Mouse (Mus musculus): Measurements from ENCODE around the gene Coq8a.
A peak's percentile ranks its signal among the peaks of the same experiment; 100 is the strongest.

Coq8a gene

DNA sequence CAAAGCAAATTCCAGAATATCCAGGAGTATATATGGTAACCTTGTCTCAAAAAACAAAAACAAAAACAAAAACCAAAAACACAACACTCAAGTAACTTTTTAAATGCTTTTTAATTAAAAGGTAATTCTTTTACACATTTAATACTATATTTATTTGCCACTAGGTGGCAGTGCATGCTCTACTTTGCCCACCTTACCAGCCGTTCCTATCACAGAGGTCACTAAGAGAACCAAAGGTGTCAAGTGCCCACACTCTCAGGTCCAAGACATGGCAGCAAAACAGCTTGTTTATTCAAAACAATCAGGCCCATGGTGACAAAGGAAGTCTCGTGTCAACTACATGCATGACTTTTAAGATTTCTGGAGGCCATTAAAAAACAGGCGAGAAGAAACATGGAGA is 24.2 kb downstream of the Coq8a start:
- ATAC-seq (ENCODE audit: low TSS enrichment), result no peak

DNA sequence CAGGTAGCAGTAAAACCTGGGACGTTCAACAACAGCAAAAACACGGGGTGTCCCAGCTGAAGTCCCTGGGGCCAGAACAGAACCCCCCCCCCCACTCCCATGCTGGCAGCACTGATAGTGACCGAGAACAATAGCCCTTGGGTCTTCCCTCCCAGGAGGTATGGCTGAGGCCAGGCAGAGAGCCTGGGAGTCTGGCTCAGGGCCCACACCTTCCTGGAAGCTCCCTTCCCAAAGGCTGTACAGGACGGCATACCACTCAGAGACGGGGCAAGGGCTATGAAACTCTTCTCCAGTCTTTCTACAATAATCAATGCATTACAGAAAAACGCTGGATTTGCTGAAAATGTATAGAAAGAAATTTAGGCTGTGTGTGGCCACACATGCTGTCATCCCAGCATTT is 24.7 kb downstream of the Coq8a start:
- no peak for ATAC-seq (ENCODE audit: low TSS enrichment)

DNA sequence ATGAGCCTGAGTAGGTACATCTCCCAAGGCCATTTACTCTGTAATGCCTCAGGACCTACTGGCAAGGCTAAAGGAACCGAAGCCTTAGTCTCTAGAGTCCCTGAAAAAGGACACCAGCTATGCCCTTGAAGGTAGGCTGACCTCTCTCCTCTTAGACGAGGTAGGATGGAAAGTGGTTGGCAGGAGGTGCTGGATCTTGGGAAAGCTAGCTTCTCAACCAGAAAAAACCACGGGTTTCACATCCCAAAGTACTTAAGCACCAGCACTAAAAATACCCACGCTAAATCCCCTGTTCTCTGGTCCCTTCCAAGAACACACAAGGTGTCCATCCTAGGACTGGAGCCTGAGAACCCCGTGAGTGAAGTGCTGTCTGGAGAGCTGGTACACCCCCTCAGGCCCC is 26.4 kb downstream of the Coq8a start:
- no peak for ATAC-seq (ENCODE audit: low TSS enrichment)

- no peak for ATAC-seq (ENCODE audit: low TSS enrichment)
Observed at GRCm38 (mm10) chr1:180172600-180172999, 26.8 kb downstream of the Coq8a start.

DNA sequence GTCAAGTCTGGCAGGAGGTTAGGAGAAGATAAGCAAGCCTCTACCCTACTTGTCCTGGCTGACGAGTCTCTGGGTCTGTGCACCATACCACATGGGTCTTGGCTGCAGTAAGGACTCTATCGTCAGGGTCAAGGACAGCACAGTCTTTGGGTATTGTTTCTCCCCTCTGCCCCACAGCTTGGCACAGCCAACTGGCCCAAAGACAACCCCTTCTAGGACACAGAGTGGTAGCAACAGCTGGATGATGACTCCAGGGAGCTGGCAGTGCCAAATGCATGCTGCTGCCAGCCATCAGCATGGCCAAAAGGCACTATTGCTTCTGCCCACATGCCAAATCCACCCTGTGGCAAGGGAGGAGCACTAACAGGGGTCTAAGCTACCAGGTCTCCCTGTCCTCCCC is 27.5 kb downstream of the Coq8a start:
- ATAC-seq (ENCODE audit: low TSS enrichment), result 0 out of 2 replicates have a peak, but pooled peaks have one; percentile 1

- ATAC-seq (ENCODE audit: low TSS enrichment), result no peak
Observed at GRCm38 (mm10) chr1:180170071-180170470, 29.3 kb downstream of the Coq8a start.

DNA sequence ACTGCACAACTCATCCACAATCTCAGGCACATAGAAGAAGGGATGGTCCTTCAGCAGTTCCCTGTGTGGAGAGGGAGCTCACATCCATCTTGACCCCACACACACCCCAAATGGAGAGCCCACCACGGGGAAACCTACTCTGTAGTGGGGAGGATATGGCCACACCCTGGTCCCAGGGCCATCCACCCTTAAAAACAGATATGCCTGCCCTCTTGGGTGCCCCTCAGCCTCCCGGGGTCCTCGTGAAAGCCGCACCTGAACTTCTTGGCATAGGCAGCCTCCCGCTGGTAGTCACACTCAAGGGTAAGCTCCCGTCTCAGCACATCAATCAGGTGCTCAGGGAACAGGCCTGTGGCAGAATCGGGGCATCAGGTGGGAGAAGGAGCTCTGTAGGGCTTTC is 30.2 kb downstream of the Coq8a start:
- no peak for ATAC-seq (ENCODE audit: low TSS enrichment)

GRCm38 (mm10) chr1:180168294-180168693 is 31.1 kb downstream of the Coq8a start:
- 0 out of 2 replicates have a peak, but pooled peaks have one; percentile 11 for ATAC-seq (ENCODE audit: low TSS enrichment)

DNA sequence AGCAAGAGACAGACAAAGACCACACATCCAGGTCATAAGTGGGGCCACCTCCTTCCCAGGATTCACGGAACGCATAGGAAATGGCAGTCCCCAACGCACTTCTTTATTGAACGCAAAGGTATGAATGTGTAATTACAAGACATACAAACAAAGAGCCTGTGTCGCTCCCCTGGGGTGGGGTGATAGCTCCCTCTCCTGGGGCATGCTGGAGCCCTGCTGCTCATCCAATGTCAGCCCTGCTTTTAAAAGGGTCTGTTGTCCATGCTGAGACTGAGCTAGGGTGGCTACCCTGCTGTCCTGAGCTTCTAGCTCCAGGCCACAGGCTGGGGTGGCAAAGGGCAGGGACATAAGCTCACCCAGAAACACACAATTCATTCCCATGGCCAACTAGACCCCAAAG is 32.9 kb downstream of the Coq8a start:
- ATAC-seq (ENCODE audit: low TSS enrichment), result no peak

GRCm38 (mm10) chr1:180162986-180163385 is 36.4 kb downstream of the Coq8a start:
- no peak for ATAC-seq (ENCODE audit: low TSS enrichment)

DNA sequence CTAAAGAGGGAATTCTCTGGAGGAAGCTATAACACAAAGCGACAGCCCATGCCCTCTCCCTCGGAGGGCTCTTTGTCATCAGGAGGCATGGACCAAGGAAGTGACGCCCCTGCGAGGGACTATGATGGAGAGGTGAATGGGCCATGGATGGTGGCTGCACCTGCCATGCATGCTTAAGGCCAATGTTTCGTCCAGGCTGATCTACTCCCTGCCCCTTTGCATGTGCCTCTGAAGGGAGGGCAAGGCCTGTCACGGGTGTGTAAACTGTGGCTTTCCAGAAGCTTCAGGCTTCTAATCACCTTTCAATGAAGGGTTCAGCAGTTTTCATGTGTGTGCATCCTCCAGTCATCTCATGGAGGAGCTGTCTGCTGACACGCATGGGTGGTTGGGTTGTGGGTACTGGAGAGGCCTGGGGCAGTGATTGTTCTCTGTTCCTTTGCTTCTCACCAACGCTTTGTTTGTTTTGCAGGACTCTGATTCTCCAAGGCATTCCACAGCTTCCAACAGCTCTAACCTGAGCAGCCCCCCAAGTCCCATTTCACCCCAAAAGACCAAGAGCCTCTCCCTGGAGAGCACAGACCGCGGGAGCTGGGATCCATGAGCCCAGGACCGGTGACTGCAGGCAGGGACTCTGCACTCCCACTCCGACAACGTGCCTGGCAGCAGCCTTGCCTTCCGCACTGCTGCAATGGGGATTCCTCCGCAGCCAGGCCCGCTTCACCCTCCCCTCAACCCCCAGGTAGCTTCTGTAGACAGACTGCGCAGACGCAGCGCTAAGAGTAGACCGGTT is 37.6 kb downstream of the Coq8a start:
- ATAC-seq (ENCODE audit: low TSS enrichment), result no peak

DNA sequence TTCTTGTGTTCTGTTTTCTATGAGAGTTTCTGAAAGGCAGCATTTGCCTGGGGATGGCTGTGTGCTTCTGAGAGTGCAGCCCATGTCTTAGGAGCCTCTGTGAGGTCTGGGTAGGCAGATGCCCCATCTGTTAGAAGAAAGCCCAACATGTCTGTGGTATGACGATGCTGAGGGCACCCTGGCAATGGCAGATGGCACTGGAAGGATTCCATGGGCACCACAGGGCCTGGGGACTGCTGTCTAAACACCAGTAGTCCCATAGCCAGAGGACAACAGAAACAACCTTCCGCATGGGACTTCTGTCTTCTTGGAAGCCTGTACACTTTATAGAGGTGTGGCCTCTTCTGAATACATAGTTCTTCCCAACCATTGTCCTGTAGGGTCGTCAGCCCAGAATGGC is 38.2 kb downstream of the Coq8a start:
- ATAC-seq (ENCODE audit: low TSS enrichment), result no peak

- no peak for ATAC-seq (ENCODE audit: low TSS enrichment)
Observed at GRCm38 (mm10) chr1:180160545-180160944, 38.9 kb downstream of the Coq8a start.

- no peak for ATAC-seq (ENCODE audit: low TSS enrichment)
Observed at GRCm38 (mm10) chr1:180158648-180159047, 40.8 kb downstream of the Coq8a start.

GRCm38 (mm10) chr1:180151191-180151590 is 48.2 kb downstream of the Coq8a start:
- 0 out of 2 replicates have a peak, but pooled peaks have one; percentile 33 for ATAC-seq (ENCODE audit: low TSS enrichment)

DNA sequence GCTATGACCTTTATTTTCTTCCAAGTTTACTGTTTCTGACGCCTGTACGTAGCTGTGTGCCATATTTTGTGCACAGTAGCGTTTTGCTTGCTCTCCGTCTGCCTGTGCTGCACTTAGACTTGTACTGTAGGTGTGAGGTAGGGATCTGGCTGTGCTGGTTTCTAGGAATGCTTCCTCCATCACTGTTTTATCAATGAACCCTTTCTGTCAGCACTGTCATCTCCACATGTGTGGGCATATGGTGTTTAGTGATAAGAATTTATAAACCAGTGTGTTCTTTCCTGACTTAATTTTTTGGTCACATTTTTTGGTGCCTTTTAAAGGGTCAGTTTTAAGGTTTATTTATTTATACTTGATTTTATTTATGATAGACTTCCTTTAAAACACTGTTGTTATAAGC is 50.8 kb downstream of the Coq8a start:
- no peak for ATAC-seq (ENCODE audit: low TSS enrichment)

- peak; percentile 59; the same call in 1 of the 2 replicates for ATAC-seq (ENCODE audit: low TSS enrichment)
Observed at GRCm38 (mm10) chr1:180148036-180148435, 51.4 kb downstream of the Coq8a start.

DNA sequence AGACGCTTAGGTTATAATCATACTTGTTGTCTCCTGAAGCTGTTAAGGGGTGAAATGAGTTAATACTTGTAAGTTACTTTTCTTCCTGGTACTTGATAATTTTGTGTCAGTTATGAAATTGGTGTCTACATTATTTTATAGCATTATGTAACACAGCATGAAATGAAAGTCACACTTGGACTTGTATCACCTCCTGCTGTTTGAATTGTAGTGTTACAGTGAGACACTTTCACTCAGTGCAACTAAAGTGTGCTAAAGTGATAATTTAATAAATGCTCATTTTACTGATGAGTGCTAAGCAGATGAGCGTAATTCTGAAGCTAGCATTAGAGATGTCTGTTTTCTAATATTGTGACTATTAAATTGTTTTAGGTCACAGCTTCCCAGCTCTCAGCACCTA is 58.4 kb downstream of the Coq8a start:
- peak; percentile 53 for ATAC-seq (ENCODE audit: low TSS enrichment)

- ATAC-seq (ENCODE audit: low TSS enrichment), result peak; percentile 51; the same call in 1 of the 2 replicates
Observed at GRCm38 (mm10) chr1:180139158-180139557, 60.2 kb downstream of the Coq8a start.

- no peak for ATAC-seq (ENCODE audit: low TSS enrichment)
Observed at GRCm38 (mm10) chr1:180132187-180132586, 67.2 kb downstream of the Coq8a start.

- ATAC-seq (ENCODE audit: low TSS enrichment), result no peak
Observed at GRCm38 (mm10) chr1:180131402-180131801, 68.0 kb downstream of the Coq8a start.

DNA sequence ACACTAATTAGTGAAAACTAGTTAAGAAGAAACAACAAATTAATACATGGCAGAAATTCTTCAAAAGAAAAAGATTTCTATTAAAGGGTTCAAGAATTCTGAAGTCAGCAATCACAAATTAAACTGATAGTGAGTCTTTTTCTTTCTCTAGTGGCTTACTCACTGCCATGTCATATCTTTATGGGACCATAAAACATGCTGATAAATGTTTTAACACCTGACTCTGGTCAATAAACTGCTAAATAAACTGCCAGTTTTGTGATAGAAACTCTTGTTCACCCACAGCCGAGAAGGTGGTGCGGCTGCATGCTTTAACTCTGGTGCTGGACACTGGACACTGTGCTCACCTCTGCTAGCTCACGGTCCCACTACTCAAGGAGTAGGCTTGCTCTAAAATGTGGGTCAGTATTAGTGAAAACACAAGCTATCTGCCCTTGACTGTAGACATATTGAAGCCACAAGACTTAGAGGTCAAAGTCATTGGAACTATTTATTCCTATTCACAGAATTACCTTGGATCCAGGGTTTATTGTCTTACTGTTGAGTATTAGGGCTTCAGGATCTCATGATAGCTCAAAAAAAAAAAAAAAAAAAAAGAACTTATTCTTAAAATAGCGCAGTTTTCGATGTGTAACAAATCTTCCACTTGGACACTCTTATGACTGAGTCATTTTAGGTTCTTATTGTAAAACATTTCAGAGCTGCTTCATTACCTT is 71.2 kb downstream of the Coq8a start:
- no peak for ATAC-seq (ENCODE audit: low TSS enrichment)

- no peak for ATAC-seq (ENCODE audit: low TSS enrichment)
Observed at GRCm38 (mm10) chr1:180118233-180118632, 81.2 kb downstream of the Coq8a start.
